Mouse (Mus musculus): ENCODE measurements around the gene Defb29. TPM values are rescaled to one million over a fixed set of nuclear protein-coding genes. Genes with fewer than 3 reads are reported as not detected.

Defb29 gene
- not detected for total RNA-seq (2021)
- long read RNA-seq, experiment 1: 0 reads
- long read RNA-seq, experiment 2: 0 reads

GRCm38 (mm10) chr2:152539944-152540710, at the start of gene Defb29:
Gene Defb29, minus strand, starts transcription at chr2:152540098.
- DNase-seq: no peak

DNA sequence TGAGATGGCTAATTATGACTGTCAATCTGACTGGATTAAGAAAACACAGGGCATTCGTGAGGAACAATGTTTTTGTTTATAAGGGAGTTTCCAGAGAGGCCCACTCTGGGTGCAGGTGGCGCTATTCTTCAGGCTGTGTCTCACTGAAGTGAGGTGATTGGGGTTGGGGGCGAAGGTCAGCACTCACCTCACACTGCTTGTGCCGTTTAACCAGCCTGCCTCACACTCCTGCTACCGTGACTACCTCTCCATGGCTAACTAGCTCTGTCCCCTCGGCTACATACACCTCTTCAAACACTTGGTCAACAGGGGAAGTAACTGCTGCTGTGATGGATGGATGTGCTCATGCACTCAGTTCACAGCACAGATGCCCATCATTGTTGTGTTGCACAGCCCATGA, 49.1 kb upstream of the Defb29 start:
- DNase-seq: no peak

GRCm38 (mm10) chr2:152588450-152588849, 48.6 kb upstream of the Defb29 start:
- DNase-seq: no peak

DNA sequence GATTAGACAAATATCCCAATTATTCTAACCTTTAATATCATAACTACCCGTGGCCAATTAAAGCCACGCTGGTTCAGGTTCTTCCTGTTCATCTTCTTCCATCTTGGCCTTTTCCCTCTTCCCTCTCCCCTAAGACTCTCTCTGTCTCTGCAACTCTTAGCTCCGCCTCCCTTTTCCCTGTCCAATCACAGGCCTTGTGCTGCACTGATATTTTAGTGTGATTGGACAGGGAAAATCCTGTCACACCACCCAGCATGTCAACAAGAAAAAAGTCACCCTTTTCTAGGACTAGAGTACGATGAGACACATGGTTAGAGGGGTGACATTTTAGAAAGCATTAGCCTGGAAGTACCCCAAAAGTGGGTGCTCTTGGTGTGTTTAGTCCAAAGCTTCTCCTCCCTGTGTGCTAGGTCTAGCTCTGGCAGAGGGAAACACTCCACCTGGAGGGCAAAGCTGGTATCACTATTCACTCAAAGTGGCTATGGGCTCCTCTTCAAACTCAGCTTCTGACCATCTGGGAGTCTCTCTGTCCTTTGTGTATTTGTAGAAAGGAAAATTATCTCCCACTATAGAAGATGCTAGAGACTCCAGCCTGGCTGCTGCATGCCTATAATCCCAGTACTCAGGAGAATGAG, 47.1 kb upstream of the Defb29 start:
- DNase-seq: no peak

- DNase-seq: no peak
Observed at GRCm38 (mm10) chr2:152580612-152581011, 40.7 kb upstream of the Defb29 start.

GRCm38 (mm10) chr2:152580107-152580506, 40.2 kb upstream of the Defb29 start, which contains the start of gene Defb19:
Gene Defb19, minus strand, starts transcription at chr2:152580312.
- no peak for DNase-seq

- DNase-seq: no peak
Observed at GRCm38 (mm10) chr2:152573484-152573883, 33.6 kb upstream of the Defb29 start.

DNA sequence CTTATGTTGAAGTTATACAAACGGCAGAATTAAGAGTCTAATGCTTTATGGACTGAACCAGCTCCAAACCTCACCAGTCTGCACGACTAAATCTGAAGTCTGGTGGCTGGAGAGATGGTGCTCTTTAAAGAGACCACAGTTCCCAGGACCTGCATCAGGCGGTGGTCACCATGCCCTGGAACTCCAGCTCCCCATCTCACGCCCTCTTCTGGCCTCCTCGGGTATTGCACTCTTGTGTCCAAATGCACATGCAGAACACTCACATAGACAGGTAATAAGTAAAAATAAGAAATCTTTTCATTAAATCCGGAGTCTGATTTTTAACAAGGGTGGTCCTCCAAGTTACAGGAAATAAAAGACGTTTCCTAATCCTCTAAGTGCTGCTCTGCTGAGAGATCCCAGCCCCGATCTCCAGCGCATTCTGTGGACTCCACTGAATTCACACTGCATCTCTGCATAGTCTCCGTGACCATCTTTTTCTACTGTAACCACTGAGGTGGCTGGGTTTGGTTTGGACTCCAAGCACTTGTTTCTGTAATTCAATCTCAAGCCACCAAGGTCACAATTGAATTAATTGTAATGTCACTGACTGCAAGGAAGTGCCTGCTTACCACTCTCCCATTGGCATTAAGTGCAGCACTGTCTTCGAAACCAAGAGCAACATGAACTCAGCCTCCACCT, 32.4 kb upstream of the Defb29 start, which contains the start of gene Defb21:
Gene Defb21 (plus strand): TSS at position 631 of the 681 bp plus-strand sequence.
- peak; percentile 29 for DNase-seq

DNA sequence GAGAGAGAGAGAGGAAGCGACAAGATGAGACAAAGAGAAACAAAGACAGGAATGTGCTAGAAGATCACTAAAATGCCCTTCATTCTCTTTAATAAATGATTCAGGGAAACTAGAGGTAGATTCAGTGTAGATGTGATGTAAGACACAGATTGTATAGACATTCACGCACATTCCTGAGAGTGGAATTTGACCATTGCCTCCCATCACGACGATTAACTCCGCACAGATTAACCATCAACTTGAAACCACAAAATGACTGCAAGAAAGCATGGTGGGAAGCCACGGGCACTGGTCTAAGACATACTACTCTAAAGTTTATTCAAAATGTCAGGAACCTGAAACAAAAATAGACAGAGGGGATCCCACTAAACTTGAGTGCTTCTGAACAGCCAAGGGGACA, 30.4 kb upstream of the Defb29 start:
- DNase-seq: no peak

DNA sequence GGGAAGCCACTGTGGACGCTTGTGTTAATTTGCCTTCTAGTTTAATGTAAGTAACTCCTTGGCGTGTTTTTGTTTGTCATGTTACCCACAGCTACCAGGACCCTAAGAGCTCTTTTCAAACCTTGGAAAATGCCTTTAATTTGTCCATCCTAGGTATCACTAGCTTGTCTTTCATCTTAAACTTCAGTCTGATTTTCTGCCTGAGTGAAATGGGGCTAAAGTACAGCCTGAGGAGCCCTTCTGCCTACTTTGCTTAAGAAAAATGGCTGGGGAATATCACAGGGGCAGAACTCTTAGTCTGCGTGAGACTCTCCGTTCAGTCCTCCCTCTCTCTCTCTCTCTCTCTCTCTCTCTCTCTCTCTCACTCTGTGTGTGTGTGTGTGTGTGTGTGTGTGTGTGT, 30.0 kb upstream of the Defb29 start:
- DNase-seq: no peak

DNA sequence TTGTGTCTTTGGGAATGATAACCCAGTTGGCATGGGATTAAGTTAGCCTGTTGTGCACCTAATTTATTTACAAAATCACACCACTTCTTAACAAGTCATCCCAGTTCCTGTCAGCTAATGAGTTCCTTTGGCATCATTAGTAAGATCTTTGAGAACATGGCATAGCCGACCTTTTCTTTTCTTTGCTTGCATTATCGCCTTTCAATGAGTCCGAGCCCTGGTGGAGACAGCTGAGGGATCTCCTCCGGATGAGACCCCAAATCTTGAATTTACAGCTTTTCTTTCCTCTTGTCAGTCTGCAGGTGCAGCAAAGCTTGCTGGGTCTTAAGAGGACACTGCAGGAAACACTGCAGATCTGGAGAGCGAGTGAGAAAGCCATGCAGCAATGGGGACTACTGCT, 29.1 kb upstream of the Defb29 start, which contains the start of gene Gm17416:
Gene Gm17416 (plus strand): TSS at position 301 of the 400 bp plus-strand sequence.
- DNase-seq: no peak

GRCm38 (mm10) chr2:152556655-152557054, 16.8 kb upstream of the Defb29 start:
- no peak for DNase-seq

- peak; percentile 69 for DNase-seq
Observed at GRCm38 (mm10) chr2:152553774-152554423, 14.0 kb upstream of the Defb29 start.

DNA sequence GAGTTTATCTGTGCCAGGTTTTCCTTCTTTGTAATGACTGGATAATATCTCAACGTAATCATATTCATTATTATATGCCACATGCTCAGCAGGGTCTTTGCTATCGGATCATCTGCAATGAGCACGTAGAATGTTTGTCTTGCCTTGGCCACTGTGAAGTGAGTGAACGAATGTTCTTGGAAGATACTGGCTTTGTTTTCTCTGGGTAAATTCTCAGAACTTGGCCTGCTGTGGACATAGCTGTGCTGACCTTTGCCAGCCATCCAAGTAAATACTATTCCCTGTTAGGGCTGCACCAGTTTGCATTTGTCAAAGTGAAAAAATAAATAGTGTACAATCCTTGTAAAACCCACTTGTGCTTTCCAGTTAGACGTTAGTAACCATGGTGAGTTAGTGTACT, 8.2 kb upstream of the Defb29 start:
- DNase-seq: no peak

GRCm38 (mm10) chr2:152544691-152545090, 4.8 kb upstream of the Defb29 start:
- DNase-seq: peak; percentile 9

DNA sequence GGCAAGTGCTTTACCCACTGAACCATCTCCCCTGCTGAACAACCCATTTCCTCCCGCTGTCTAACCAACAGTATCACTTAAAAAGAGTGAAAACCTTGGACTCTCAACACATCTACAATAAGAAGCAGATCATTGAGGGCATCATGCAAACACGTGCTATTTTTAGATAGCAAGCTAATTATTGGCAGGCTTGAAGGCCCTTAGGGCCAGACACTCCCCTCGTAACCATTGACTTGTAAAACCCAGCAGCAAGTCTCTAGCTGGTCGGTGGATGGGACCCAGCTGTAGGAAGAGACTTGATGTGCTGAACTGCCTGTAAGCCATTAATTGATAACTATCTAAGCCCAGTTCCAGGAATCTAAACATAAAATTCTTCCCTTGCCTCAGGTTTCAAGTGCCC, 3.6 kb upstream of the Defb29 start:
- DNase-seq: no peak

DNA sequence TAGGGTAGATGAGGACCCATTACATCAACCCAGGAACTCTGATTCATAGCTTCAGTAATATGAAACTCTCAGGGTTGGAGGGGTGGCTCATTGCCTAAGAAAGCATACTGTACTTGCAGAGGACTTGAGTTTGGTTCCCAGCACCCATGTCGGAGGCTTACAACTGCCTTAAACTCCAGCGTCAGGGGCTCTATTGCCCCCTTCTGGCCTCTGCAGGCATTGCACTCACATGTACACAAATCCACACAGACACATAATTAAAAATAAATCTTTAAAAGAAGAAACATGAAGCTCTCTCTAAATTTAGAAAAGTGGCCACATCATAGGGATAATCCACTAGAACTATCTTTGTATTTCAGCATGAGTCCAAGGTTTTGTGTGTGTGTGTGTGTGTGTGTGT, 3.0 kb upstream of the Defb29 start:
- DNase-seq: no peak

DNA sequence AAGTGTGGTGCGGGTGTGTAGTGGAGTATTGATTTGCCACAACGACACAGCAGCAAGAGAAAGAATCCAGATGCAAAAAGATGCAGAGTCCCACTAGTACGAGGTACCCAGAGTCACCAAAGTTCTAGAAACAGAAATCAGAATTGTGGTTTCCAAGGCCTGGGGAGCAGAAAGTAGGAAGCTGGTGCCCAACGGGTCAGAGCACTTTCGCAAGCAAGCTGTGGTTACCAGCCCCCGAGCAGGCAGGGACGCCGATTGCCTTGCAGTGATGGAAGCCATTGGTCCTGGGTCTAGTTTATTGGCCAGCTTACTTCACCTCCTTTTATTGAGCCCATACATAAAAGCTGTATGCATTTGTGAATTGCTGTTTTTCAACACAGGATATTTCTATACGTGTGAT, 2.1 kb upstream of the Defb29 start:
- no peak for DNase-seq

DNA sequence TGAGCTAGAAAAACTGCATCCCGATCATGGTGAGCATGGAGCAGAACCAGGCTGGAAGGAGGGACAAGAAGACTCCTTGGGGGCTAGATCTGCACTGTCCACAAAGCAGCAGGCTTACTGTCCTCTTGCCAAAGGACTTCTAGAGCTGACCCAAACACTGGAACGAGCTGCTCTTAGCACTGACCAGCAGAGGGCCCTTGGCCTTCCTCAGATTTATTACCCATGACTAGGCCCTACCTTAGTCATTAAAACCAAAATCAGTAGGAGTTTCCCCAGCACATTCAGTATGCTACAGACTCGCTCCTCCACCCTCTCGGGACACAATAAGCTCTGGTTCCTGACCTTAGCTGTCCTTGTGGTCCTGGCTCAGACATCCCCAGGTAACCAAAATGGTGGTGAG, 21.9 kb downstream of the Defb29 start, which contains the start of gene Defb28:
Gene Defb28 (plus strand): TSS at position 275 of the 400 bp plus-strand sequence.
- no peak for DNase-seq

- no peak for DNase-seq
Observed at GRCm38 (mm10) chr2:152516084-152516483, 23.8 kb downstream of the Defb29 start.

DNA sequence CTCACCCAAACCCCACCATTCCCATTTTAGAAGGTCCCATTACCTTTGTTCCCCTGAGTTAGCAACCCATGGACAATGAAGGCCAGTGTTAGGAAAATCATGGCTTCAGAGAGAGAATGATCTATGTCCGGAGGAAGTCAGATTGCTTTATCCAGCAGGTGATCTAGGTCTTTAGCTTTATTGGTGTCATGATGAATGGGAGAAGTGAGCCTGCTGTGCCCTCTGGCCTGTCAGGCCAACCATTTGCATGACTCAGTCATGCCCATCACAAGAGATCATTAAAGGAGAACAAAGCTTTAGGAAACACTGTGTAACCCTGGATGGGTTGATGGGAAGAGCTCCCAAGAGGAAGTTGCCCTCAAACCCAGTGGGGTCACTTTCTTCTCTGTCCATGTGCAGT, 28.3 kb downstream of the Defb29 start, which contains the start of gene Defb26:
Gene Defb26 (minus strand): TSS at position 101 of the 400 bp plus-strand sequence.
- no peak for DNase-seq

GRCm38 (mm10) chr2:152503950-152504349, 35.9 kb downstream of the Defb29 start:
- DNase-seq: no peak

All from gastrocnemius, postnatal 10 days (tissue).